Mouse (Mus musculus) embryonic facial prominence, embryonic 14.5 days (tissue): ENCODE results near the gene Pik3cd. TPM values are rescaled to one million over a fixed set of nuclear protein-coding genes. Genes with fewer than 3 reads are reported as not detected.
A peak's percentile ranks its signal among the peaks of the same experiment; 100 is the strongest.

Experiments
- ATAC-seq: fragments of 200-750 bp; cut with Nextera tagmentation; 2 replicates; pipeline ENCODE4 v1.8.0; 2017; ENCODE audit warnings: low read depth, moderate number of reproducible peaks, moderate TSS enrichment
- DNase-seq: peaks from one replicate; pipeline ENCODE4 v3.0.0-alpha.2; 2015; ENCODE audit warnings: low spot score
- H3K27ac ChIP-seq: fragments of 300-500 bp; sonication (generic); replicated peaks from 2 replicates; pipeline ENCODE4 v1.5.1; 2014; ENCODE audit warnings: low read depth, mild to moderate bottlenecking, low read length, moderate library complexity
- H3K27me3 ChIP-seq: fragments of 300-500 bp; sonication (generic); replicated peaks from 2 replicates; pipeline ENCODE4 v1.6.1; 2014; ENCODE audit warnings: low read length; ENCODE audit not compliant: control insufficient read depth, insufficient read depth
- H3K36me3 ChIP-seq: fragments of 300-500 bp; sonication (generic); 2 replicates; pipeline ENCODE4 v1.6.1; 2014; ENCODE audit warnings: low read length, mixed read lengths; ENCODE audit not compliant: control insufficient read depth, insufficient read depth
- H3K4me1 ChIP-seq: fragments of 300-500 bp; sonication (generic); 2 replicates; pipeline ENCODE4 v1.6.1; 2014; ENCODE audit warnings: antibody characterized with exemption, low read length; ENCODE audit not compliant: control insufficient read depth, insufficient read depth
- H3K4me2 ChIP-seq: fragments of 300-500 bp; sonication (generic); 2 replicates; pipeline ENCODE4 v1.6.1; 2014; ENCODE audit warnings: low read depth, mild to moderate bottlenecking, low read length, moderate library complexity, mixed read lengths
- H3K4me3 ChIP-seq: fragments of 300-500 bp; sonication (generic); 2 replicates; pipeline ENCODE4 v1.5.1; 2014; ENCODE audit warnings: low read depth, mild to moderate bottlenecking, low read length
- H3K9ac ChIP-seq: fragments of 300-500 bp; sonication (generic); 2 replicates; pipeline ENCODE4 v1.6.1; 2014; ENCODE audit warnings: low read depth, mild to moderate bottlenecking, low read length, moderate library complexity, mixed read lengths
- H3K9me3 ChIP-seq: fragments of 300-500 bp; sonication (generic); 2 replicates; pipeline ENCODE4 v1.6.1; 2016; ENCODE audit warnings: low read length; ENCODE audit not compliant: control insufficient read depth
- WGBS: fragments of 180-500 bp; shearing (Covaris S2); extraction: QIAGEN DNeasy Blood & Tissue Kit; methylation state at CpG from one replicate; pipeline ENCODE4 v1.1.7; 2014; 5-methylcytosine and 5-hydroxymethylcytosine counted together
- polyA plus RNA-seq: library from polyadenylated mRNA; unstranded; fragments of >200 nt; fragmentation: Nextera tagmentation; extraction: Ambion mirVana; gene quantifications from 2 replicates; pipeline ENCODE4 v1.2.1, GENCODE M21; 2014

The Pik3cd gene
- polyA plus RNA-seq, 1 experiment from 2014 or later: 6.0 TPM

DNA sequence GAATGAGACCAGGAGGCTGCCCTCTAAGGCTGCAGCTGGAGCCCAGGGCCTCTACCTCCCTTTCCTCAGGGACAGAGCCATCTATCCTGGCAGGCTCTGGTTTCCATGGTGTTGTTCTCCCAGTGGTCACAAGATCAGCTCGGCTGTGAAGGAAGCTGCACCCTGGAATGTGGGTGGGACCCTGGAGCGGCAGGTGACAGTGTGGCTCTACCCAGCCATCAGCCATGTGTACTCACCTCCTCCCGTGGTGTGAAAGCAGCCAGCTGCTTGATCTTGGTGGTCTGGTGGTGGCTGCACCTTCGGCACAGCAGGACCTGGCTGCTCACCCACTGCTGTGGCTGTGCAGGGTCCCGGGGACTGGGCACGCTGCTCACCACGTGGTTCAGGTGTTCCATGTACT lies 28.5 kb upstream of the Pik3cd start:
- H3K4me3 ChIP-seq: no peak overlapping the region
- H3K4me2 ChIP-seq: no peak overlapping the region
- H3K27me3 ChIP-seq: no peaks in the 10 kb centered on the region
- peaks cover 16% of the 10 kb centered on the region for H3K4me1 ChIP-seq
- no peaks in the 10 kb centered on the region for H3K9me3 ChIP-seq
- WGBS: 64% methylated on average over 7 of the region's 7 CpGs
- no peak overlapping the region for H3K27ac ChIP-seq
- DNase-seq (no peak), ATAC-seq (no peak; the same call in 1 of the 2 replicates)
- H3K9ac ChIP-seq: no peak overlapping the region
- H3K36me3 ChIP-seq: peaks cover 56% of the 10 kb centered on the region

GRCm38 (mm10) chr4:149728810-149729209 lies 26.4 kb upstream of the Pik3cd start:
- 70% methylated on average over 8 of the region's 8 CpGs for WGBS
- Histone ChIP-seq H3K4me2 (no peak overlapping the region), H3K4me1 (peaks cover 6% of the 10 kb centered on the region), H3K27me3 (no peaks in the 10 kb centered on the region), H3K27ac (no peak overlapping the region), H3K36me3 (peaks cover 70% of the 10 kb centered on the region), H3K9me3 (no peaks in the 10 kb centered on the region), H3K9ac (no peak overlapping the region), H3K4me3 (no peak overlapping the region)
- no peak for ATAC-seq
- no peak for DNase-seq

DNA sequence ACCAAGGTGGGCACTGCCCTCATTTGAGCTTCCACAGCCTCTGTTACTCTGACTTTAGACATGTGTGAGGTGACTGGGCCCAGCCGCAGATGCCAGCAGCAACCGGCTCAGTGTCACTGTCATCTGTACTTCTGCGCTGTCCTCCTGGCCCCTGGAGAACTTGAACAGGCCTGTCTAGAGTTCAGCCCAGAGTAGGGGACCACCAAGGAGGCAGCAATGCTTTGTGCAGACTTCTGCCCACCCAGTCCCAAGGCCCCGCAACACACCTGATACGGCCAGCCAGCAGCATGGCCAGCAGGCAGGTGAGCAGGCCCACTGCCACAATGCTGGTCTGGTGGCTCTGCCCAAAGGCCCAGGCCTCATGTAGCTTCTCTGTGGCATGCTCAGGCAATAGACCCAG lies 25.3 kb upstream of the Pik3cd start:
- WGBS: 87% methylated on average over 5 of the region's 5 CpGs
- ATAC-seq (no peak), DNase-seq (no peak)
- Histone ChIP-seq H3K4me1 (no peaks in the 10 kb centered on the region), H3K27me3 (no peaks in the 10 kb centered on the region), H3K36me3 (peaks cover 78% of the 10 kb centered on the region), H3K9ac (no peak overlapping the region), H3K27ac (no peak overlapping the region), H3K4me2 (no peak overlapping the region), H3K9me3 (no peaks in the 10 kb centered on the region), H3K4me3 (no peak overlapping the region)

- no peaks in the 10 kb centered on the region for H3K9me3 ChIP-seq
- no peak for DNase-seq
- H3K9ac ChIP-seq: no peak overlapping the region
- H3K27ac ChIP-seq: no peak overlapping the region
- H3K27me3 ChIP-seq: no peaks in the 10 kb centered on the region
- peaks cover 83% of the 10 kb centered on the region for H3K36me3 ChIP-seq
- no peaks in the 10 kb centered on the region for H3K4me1 ChIP-seq
- H3K4me3 ChIP-seq: no peak overlapping the region
- no peak overlapping the region for H3K4me2 ChIP-seq
- ATAC-seq: no peak
- WGBS: 65% methylated on average over 15 of the region's 15 CpGs
Observed at GRCm38 (mm10) chr4:149725661-149726350, 23.4 kb upstream of the Pik3cd start.

DNA sequence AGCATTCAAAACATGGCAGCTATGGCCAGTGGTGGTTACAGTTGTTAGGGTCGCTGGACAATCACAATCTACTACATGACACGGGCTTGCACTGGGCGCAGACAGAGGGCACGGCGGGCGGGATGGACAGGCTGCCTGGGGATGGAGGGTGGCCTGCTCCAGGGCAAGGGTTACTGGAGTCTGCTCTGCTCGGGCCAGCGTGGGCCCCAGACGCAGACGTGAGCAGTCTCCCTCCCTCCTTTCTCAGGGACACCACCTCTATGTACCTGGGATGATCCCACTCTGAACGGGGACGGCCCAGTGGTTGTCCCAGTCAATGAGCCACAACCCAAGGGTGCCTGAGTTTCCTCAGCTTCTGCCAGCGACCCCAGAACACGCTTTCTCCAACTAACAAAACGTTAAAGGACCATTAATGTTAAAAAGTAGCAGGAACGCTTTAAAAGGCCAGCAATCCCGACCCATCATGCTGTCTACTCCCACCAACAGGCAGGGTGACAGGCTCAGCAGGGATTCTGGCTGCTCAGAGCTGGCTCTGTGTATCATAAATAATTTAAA lies 22.6 kb upstream of the Pik3cd start:
- no peak for DNase-seq
- no peak for ATAC-seq
- no peak overlapping the region for H3K27ac ChIP-seq
- no peak overlapping the region for H3K4me3 ChIP-seq
- peaks cover 85% of the 10 kb centered on the region for H3K36me3 ChIP-seq
- no peaks in the 10 kb centered on the region for H3K4me1 ChIP-seq
- H3K4me2 ChIP-seq: no peak overlapping the region
- no peaks in the 10 kb centered on the region for H3K27me3 ChIP-seq
- no peak overlapping the region for H3K9ac ChIP-seq
- 89% methylated on average over 17 of the region's 17 CpGs for WGBS
- H3K9me3 ChIP-seq: no peaks in the 10 kb centered on the region

DNA sequence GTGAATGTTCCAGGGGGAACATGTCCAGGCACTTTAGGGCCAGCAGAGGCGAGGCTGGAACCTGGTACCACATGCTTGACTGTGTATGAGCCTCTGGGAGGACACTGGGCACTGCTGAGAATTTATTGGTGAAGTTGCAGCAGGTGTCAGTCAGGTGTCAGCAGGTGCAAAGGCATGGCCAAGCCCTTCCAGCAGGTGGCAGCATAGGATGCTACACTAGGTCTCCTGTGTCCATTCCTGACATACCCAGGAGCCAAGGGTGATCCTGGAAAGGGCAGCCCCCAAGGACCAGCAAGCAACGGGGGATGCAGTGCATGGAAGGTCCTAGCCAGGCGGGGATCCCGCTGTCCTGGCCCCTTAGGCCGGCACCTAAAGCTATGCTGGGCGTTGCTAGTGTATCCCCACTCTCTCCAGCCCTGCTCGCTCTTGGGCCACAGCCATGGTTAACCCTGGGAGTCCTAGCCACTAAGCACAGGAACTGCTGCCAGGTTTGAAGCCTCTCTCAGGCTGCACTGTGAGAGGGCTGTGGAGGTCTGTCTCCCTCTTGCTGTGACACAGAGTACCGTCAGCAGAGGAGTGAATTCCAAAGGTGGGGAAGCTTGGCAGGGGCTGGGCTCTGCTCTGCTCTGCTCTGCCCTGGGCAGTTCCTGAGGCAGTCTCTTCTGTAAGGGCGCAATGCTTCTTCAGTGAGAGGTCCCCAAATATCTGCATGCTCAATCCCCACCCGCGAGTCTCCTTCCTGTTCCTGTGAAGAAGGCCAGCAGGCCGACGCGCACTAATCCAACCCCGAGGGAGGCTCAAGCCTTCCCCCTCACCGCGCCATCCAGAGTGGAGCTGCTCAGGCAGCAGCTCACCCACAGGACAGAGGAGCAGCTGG lies 21.7 kb upstream of the Pik3cd start:
- ATAC-seq (peak; percentile 47), DNase-seq (no peak)
- Histone ChIP-seq H3K36me3 (peaks cover 85% of the 10 kb centered on the region), H3K4me3 (no peak overlapping the region), H3K4me2 (no peak overlapping the region), H3K27ac (no peak overlapping the region), H3K9me3 (no peaks in the 10 kb centered on the region), H3K27me3 (no peaks in the 10 kb centered on the region), H3K4me1 (no peaks in the 10 kb centered on the region), H3K9ac (no peak overlapping the region)
- WGBS: 67% methylated on average over 17 of the region's 17 CpGs

DNA sequence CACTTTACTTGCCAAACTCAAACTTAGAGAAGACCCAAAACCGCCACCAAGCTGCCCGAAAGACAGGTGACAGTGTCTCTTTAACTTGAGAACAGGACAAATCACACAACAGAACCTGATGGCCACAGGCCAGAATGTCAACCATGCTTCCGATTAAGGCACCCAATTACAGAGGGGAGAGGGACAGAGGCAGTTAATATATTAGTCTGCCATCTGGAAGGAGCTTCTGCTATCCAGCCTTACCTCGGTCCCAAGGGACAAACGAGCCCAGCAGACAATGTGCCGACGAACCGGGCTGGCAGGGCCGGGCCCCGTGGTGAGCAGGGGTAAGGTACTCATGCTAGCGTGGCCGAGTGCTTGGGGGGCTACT lies 20.6 kb upstream of the Pik3cd start:
- no peak overlapping the region for H3K4me3 ChIP-seq
- no peak overlapping the region for H3K9ac ChIP-seq
- H3K27ac ChIP-seq: no peak overlapping the region
- no peaks in the 10 kb centered on the region for H3K4me1 ChIP-seq
- H3K36me3 ChIP-seq: peaks cover 87% of the 10 kb centered on the region
- DNase-seq (no peak), ATAC-seq (no peak)
- no peak overlapping the region for H3K4me2 ChIP-seq
- no peaks in the 10 kb centered on the region for H3K9me3 ChIP-seq
- H3K27me3 ChIP-seq: no peaks in the 10 kb centered on the region
- 89% methylated on average over 12 of the region's 12 CpGs for WGBS

DNA sequence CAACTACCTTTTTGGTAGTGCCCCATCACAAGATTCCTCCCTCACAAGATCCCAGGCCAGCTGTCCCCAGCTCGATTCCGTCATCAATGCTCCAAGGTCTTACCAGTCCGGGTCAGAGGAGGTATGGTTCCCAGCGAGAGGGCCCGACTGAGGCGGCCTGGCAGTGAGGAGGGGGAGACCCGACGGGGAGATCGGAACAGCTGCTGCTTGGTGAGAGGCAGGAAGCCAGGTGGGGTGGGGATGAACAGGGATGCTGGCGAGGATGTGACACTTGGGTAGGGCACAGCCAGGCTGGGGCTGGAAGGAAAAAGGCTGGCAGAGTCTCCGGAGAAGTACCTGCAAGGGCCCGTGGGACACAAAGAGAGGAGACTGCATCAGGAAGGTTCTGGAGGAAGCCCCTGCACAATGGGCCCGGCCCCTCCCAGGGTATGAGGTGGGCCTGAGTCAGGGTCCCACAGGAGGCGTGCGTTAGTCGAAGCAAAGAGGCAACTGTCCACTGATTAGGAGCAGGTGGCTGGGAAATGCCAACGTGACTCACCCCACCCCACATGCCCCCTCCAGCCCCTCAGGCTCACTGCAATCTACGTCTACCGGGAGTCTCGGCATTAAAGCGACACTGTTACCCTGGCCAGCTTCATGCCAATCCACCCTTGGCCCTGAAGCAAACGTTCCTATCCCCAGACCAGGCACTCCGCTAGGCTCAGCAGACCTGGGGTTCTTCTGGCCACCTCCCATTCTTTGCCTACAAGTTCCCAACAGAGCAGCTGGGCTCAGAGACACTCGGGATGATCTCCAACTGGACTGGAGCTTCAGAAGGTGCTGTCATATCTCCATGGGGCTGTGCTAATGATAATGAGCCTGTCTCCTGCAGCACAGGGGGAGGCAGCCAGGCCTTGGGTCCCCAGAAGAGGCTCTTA lies 20.0 kb upstream of the Pik3cd start:
- H3K9me3 ChIP-seq: no peaks in the 10 kb centered on the region
- H3K36me3 ChIP-seq: peaks cover 87% of the 10 kb centered on the region
- ATAC-seq: no peak
- H3K9ac ChIP-seq: no peak overlapping the region
- H3K27me3 ChIP-seq: no peaks in the 10 kb centered on the region
- H3K4me2 ChIP-seq: no peak overlapping the region
- no peak overlapping the region for H3K27ac ChIP-seq
- no peaks in the 10 kb centered on the region for H3K4me1 ChIP-seq
- no peak for DNase-seq
- H3K4me3 ChIP-seq: no peak overlapping the region
- WGBS: 70% methylated on average over 20 of the region's 24 CpGs
